Mouse (Mus musculus) mouse trophoblast stem cell (cell line): ENCODE results near the gene Oca2.

Experiments used
- in situ Hi-C, 2 experiments: fragments of 300-500 bp; cut with MseI, MboI; formaldehyde crosslinking; loops; 2 replicates in 1 of 2; 3 replicates in 1 of 2; pipeline ENCODE4 v1.15.1; 2025

Oca2 gene

DNA sequence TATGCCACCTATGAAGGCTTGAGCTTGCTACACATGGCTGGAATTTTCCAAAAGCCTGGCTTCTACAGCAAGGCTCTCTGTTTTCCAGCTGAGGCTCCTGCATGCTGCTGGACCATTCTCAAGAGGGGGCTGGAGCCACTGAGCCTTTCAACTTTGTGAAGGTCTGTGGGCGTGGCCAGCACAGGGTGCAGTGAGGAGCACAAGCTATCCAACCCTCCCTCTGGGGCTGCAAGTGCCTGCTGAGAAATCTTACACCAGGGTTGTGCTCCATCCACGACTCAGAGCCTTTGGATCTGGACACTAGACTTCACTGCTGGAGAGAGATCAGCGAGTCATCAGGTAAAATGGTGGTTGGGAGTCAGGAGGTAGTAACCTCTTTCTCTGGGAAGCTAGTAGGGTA is at the start of gene Oca2:
Oca2 (plus strand) TSS at position 218 of the 400 bp plus-strand sequence.
- in situ Hi-C loops, result no loop called here

DNA sequence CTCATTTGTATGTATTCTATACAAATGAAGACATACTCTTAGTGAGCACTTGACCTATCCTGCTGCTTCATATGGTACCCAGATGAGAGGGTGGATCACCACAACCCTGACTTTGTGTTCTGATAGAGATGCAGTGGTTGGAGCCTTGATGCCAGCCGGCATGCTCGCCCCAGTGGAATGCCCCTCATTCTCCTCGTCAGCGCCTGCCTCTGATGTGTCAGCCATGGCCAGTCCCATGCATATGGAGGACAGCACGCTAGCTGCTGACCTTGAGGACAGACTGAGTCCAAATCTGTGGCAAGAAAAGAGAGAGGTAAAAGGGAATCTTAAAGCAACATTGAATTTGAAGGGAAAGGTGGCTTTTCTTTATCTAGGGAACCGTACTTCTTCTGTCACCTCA is 48.5 kb upstream of the Oca2 start:
- in situ Hi-C loops, result no loop called here

DNA sequence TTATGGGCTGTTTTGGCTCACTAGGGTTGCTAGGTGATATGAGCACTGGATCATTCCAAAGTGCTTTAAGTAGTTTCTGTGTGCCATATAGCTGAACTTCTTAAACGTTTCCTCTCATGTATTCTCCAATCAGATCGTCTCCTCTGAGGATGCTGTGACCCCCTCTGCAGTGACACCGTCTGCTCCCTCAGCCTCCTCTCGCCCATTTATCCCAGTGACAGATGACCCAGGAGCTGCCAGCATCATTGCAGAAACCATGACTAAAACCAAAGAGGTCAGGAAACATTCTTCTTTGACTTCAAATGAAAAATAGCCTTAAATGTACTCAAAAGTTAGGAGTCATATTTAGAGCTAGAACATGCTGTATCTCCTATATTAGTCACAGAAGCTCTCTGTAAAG is 47.9 kb upstream of the Oca2 start:
- in situ Hi-C loops, result no loop called here

DNA sequence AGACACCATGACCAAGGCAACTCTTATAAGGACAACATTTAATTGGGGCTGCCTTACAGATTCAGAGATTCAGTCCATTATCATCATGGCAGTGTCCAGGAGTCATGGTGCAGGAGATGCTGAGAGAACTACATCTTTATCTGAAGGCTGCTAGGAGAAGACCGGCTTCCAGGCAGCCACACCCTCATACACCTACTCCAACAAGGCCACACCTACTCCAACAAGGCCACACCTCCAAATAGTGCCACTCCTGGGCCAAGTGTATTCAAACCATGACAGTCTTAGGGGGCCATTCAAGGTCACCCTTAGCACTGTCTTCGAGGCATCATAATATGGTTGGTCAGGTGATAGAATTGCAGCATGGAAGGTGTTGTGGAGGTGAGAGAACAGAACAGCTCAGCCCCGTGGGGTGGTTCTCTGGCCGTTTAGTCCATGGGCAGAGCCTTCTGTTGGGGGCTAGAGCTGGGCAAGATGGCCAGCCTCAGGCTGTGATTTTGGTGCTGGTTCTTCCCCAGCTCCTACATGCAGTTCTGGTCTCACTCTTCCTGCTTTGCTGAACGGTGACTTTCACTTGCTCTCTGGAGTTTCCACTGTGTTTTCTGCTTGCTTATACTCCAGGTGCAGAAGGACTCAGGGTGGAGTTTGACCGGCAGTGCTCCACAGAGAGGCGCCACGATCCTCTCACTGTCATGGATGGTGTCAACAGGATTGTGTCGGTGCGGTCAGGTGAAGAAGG is 37.9 kb upstream of the Oca2 start:
- in situ Hi-C loops, result no loop called here

DNA sequence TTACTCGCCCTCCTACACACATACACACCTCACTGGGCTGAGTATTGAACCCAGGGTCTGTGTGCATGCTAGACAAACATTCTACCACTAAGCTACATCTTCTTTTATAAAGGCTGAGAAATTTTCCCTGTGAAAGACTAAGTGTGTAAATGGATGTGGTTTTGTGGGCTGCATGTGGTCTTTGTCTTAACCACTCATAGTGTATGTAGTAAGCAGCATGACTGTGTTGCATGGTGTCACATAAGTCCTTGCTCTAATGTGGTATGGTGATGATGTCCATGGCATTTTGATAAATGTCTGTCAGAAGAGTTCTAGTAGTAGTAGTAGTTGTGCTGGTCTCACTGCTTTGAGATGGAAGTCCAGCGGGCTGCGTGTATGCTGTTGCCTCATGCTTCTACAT is 36.7 kb upstream of the Oca2 start:
- in situ Hi-C loops, result no loop called here

DNA sequence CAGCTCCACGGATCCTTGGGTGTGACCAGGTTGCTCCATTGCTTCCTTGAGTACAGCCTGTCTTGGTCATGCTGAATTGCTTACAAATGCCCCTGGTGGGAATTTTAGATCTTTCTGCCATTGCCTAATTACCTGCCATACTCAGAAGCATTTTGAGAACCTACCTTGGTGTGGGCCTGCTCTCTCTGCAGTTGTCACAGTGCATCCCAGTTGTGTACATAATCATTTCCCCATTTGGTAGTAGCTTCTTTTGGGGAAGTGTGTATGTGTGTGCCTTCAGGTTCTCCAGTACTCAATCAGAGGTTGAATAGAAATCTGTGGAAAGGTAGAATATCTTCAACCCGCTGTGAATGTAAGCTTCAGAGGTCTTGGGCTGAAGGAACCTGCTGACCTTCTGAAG is 36.3 kb upstream of the Oca2 start:
- in situ Hi-C loops, result no loop called here

DNA sequence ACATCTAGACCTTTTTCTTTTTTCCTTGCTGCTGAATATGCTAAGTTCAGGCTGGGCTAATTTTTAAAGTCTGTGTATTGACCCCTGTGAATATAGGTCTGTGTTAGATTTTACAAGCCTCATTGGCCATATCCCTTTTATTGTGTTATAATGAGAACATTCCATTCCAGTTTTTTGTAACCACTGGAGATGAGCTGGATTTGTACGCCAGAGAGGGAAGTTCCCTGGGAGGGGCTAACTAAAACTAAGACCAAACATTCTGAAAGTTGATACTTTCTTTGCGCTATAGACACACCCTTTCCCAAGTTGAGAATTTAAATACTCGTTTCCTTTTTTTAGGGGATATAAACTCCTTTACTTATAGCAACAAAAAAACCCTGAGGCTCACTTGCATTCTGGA is 34.7 kb upstream of the Oca2 start:
- in situ Hi-C loops, result no loop called here

DNA sequence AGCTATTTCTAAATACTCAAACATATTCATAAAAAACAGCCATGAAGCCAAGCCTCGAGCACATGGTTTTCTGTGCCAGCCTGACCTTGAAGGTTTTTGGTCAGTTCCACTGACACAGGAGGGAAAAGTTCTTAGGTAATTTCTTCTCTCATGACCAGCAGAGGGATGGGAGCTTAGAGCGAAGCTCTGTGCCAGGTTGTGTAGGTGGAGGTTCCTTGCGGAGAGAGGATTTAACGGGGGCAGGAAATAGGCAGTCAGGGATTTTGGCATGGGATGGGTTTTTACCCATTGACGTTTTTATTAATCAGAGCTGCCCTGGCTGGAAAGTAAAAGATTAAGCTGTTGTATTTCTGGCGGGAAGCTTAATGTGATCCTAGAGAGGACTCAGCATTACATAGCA is 18.7 kb upstream of the Oca2 start:
- in situ Hi-C loops, result no loop called here

DNA sequence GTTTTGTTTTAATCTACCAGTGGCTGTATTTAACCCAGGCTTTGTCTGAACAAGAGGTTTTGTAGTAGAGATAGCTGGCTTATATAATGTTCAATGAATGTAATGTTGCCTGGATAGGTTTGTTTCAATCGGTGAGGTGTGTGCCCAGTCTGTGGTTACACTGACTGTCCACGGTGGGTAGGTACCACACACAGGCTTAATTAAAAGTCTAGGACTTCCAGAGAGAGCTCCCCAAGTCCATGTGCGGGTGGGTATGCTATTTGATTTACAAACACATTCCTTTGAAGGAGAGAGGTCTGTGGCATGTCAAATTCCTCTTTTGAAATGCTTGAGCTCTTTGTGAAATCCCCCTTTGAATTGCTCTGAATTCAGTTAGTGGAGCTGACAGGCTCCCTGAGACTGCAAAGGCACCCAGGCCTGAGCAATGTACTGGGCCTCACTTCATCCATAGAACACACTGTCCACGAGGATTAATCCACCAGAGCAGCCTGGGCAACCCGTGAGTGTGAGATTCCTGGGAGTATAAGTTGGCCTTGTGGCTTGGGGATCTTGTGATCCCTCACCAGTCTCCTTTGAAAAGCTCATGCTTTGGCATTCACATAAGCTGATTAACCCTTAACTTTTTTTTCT is 3.7 kb upstream of the Oca2 start:
- in situ Hi-C loops, result no loop called here

DNA sequence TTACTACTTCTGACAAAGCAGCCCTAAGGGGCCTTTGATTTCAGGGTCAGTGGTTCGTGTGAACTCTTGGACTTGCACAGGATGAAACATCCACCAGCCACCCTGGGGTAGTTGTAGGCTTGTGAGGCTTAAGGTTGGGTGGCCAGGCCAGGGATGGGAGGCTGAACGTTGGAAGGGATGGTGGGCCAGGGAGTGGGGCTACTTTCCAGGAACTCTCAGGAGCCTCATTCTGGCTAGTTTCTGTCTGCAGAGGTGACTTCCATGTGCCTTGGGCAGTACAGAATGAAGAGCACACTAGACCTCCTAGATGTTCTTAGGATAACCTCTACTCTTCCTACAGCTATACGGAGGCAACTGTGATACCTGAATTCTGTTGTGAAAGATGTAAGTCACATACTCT is 2.9 kb upstream of the Oca2 start:
- in situ Hi-C loops, result no loop called here

DNA sequence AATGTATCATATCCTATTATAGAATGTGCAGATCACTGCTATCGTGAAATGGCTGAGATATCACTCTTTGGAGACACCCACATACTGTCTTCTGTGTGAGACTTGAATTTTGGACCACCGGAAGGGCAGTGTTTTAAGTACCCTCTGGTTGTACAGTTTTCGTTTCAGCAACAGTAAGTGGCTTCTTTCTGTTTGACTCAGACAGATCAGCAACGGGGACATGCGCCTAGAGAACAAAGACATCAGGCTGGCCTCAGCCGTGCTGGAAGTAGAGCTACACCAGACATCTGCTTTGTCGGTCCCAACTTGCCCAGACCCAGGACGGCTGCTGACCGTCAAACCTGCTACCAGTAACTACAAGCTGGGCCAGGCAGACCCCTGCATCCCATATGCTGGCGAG is 15.0 kb downstream of the Oca2 start:
- in situ Hi-C loops, result no loop called here

DNA sequence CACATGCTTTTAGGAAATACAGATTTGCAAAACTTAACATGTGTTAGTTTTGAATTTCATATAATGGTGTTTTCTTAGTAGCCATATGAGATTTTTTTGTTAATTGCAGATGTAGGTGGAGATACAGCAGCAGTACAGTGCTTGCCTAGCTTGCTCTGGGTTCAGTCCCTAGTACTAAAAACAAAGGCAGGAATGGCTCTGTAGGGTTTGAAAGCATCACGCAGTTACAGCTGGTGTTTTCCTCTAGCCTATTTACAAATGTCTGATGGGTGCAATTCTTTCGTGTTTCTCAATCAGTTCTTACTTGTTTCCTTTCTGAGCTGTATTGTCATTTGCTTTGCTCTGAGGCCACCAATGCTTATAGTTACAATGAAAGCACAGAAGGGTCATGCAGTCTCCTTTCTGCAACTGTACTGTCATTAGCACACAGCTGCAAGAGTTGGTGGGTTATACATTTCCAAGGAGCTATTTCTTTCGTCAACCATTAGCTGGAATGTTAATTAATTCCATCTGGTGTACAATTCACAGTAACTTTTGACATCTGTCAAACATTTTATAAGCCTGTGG is 18.4 kb downstream of the Oca2 start:
- in situ Hi-C loops, result no loop called here

DNA sequence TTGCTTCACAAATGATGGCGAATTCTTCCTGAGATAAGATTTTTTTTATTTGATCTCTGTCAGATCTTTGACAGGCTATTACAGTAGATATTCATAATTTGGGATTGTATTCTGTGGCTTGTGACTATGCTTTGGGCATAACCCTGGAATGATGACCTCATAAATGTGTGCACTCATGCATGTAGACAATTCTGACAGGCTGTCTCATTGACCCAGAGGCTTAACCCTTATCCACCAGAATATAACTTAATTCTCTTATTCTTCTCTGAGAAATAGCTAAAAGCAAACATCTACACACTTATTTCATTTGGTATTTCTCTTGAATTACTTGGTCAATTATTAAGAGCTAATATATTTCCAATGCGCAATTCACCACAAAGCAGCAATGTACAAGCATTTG is 37.9 kb downstream of the Oca2 start:
- in situ Hi-C loops, result no loop called here

DNA sequence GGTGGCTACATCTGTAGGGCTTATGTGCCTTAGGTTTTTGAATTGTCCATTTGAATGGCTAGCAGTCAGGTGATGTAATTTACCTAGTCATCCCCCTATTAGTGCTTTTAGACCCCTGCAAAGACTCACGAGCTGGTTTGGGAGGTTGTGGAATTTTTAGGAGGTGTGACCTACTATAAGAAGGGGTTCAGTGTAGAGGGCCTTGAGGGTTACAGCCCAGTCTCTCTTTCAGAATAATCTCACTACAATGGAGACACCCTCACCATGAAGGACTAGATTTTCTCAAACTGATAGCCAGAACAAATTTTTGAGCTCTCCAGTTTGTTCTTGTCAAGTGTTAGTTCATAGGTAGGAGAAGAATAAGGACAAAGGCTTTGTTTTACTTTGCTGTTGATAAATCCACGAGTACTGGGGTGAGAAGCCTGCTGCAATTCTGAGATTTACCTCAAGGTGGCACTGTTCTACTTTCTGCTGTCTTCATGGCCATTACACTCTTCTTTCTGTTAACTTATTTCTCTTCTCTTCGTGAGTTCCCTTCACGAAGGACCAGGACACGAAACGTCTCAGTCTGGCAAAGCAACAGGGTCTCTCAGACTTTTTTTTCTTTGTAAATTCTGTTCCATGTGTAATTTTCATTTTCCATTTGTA is 52.0 kb downstream of the Oca2 start:
- in situ Hi-C loops, result no loop called here

DNA sequence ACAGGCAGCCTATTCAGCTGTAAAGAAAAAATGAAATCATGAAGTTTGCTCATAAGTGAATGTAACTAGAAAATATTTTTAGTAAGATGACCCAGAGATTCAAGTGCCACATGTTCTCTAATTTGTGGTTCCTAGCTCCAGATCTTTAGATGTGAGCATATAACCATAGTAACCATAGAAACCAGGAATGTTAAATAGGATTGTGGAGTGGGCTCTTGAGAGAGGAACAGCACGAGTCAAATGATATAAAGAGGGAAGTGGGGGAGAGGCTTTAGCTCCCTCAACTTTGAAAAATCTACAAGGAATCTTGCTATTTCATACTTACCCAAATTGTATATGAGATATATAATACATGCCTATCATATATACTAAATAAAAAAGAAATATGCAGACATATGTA is 64.8 kb downstream of the Oca2 start:
- in situ Hi-C loops, result no loop called here

DNA sequence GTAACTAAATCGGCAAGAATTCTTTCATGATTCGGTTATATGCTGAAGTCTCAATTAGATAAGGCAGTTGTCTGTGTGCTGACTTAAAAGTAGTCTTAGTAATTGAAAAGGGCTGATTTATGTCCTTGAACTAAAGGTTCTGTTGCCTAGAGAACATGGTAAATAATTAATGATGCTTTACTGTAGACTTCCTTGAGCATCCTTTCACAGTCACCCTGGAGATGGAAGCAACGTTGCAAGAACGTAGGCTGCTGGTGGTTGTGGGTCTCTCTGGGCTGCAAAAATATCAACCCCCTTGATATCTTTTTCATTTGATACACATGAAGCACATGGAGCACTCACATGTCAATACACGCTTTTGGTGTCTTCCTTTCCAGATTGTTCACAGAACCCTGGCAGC is 74.8 kb downstream of the Oca2 start:
- in situ Hi-C loops, result no loop called here

DNA sequence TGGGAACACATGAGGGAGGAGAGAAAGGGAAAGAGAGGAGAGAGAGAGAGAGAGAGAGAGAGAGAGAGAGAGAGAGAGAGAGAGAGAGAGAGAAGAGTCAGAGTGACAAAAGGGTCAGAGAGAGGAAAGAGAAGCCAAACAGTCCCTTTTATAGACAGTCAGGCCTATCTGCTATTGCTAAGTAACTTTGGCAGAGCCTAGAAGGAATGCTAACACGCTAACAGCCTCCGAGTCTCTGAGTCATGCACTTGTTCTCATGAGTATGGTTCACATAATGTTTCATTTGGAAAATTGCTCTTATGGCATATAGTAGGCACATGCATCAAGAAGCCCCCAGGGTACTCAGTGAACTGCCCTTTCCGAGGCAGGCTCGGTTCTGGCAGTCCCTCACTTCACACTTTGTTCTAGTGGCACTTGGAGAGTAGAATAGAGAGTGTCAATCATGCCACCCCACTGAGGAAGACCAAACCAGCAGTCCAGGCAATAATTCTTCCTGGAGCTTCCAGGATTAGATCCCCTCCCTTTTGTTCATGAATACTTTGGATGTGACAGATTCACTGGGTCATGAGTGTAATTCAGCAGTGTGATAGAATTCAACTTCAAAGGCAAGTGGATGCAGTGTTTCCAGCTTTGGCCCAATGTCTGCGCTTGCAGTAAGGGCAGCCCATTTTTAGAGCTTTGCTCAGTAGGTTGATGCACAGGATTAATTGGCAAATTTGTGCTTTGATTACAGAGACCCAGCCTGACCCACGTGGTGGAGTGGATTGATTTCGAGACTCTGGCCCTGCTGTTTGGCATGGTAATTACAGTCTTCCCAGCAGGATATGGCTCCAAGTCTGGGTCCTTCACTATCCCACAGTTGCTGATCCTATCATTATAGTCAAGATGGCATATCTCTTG is 76.3 kb downstream of the Oca2 start:
- in situ Hi-C loops, result no loop called here

DNA sequence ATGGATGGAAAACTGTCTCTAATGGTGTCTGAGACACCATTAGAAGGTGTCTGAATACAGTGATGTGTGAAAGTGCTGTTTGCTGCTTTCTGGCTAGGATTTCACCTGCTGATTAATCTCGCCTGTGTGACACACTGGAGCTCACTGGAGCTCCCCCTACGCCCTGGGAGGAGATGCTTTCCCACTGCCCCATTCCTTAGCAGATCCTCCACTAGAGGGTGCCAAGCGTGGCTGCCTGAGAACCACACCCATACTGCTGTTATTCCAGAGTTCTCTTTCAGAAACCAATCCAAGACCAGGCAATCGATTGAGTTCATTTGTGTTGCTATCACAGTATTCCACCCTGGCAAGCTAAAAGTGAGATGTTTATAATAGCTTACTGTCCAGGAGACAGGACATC is 88.2 kb downstream of the Oca2 start:
- in situ Hi-C loops, result no loop called here

DNA sequence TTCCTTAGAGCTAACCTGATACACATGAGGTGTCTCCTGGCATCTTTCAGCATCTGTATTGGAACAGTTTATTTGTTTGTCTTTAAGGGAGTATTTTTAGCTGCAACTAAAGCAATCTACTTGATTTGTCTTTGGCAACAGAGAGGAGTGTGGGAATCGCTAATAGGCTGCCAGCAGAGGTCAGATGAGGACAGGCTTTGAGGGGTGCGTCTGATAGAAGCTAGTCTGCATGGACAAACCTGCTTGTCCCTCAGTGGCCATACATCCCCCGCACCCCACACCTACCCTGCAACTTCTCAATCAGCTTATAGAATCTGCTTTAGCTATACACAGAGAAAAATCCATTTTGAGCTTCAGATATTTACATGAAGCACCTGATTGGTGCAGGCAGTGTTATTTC is 109.0 kb downstream of the Oca2 start:
- in situ Hi-C loops, result no loop called here

DNA sequence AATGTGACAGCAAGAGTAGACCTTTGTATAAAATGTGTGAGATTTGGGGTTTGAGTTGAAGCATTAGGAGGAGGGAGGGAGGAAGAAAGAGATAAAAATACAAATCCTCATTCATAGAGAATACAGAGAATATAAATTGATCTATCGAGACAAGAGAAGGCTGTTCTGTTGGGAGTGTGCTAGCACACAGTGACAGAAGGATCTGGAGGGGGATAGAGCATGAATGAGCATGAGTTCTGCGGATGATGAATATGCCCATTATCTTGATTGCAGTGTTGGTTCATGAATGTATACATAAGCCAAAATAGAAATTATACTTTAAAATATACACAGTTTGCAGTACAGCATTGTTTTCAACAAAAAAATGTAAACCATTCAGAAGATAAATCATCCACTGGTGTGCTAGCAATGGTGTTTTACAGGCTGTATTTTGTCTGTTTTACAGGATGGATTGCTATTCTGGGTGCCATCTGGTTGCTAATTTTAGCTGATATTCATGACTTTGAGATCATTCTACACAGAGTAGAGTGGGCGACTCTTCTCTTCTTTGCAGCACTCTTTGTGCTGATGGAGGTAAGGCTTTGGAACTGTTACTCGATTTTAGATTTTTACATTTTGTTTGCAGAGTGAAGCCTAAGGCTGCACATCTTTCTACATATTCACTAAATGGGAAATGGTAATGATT is 117.2 kb downstream of the Oca2 start:
- in situ Hi-C loops, result no loop called here

DNA sequence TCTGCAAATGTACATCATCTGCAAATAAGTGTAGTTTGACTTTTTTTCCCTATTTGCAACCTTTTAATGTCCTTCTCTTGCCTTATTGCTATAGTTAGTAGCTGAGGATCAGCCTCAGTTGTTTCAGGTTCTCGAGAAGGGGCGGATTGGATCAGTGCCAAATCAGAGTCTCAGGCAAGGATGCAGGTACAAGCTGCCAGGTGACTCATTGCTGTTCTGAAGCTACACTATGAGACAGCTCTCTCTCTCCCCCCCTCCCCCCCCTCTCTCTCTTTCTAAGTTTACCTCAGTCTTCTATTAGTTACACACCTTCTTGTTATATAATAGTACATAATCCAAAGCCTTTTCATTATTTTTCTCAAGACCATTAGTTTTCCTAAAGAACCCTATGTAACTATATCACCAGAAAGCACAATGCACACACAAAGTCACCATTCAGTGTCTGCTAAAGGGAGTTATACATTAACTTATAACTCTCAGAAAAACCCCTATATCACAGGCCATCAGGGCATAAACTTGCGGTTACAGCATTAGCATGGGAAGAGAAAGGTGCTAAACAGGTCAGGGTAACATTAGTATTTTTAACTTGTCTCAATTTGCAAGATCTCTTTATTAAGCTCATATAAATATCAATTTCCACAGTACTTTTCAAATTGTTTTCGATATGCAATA is 142.3 kb downstream of the Oca2 start:
- in situ Hi-C loops, result no loop called here
